Comparison of ENCODE assay signal across 11 mouse cellular contexts in genomic region chr5:25053971-25054658, GRCm38 (mm10). TPM values are rescaled to one million over a fixed set of nuclear protein-coding genes. Genes with fewer than 3 reads are reported as not detected.
A peak's percentile ranks its signal among the peaks of the same experiment; 100 is the strongest.
DNase-seq lines count a peak whose midpoint lies in the region; ATAC-seq and TF ChIP-seq lines count a peak whose summit lies in the region.
"Had no signal": no experiment of that assay in that cellular context is flagged by ENCODE, and none has a peak within 500 bp of the region (broad histone marks: within the 10 kb centered on the region; RNA-seq: fewer than 3 reads in every experiment).

No protein-coding gene starts in this region.

- DNase-seq in heart, adult 2 months: no peak
- no peak for DNase-seq in stomach, postnatal 0 days (ENCODE audit: low spot score)
- peak; percentile 17 for DNase-seq in skeletal muscle tissue, adult 2 months (ENCODE audit: low read depth, low spot score)
- DNase-seq in testis, postnatal 10 days (ENCODE audit: low spot score): no peak
- DNase-seq in embryo, embryonic 9.5 days (ENCODE audit: extremely low spot score): no peak
- DNase-seq: liver, postnatal 0 days; thymus, postnatal 4 days had no signal

- no peak overlapping the region for H3K27ac ChIP-seq in heart, embryonic 12.5 days (ENCODE audit: poor library complexity, severe bottlenecking)
- no peak overlapping the region for H3K27ac ChIP-seq in heart, adult 2 months
- H3K27ac ChIP-seq in stomach, embryonic 16.5 days (ENCODE audit: low read length): no peak overlapping the region
- H3K27ac ChIP-seq in stomach, postnatal 0 days (replicated peaks): no peak overlapping the region
- H3K27ac ChIP-seq in cortical plate, adult 2 months (ENCODE audit: insufficient read depth, low read length): peak overlapping the region; percentile 62
- H3K27ac ChIP-seq: embryonic facial prominence, embryonic 12.5 days had no signal

- WGBS in heart, embryonic 12.5 days: 61% methylated on average over 7 of the region's 7 CpGs
- 54% methylated on average over 7 of the region's 7 CpGs for WGBS in heart, adult 2 months
- WGBS in stomach, embryonic 16.5 days: 69% methylated on average over 7 of the region's 7 CpGs
- WGBS in stomach, postnatal 0 days: 69% methylated on average over 7 of the region's 7 CpGs

- no peaks in the 10 kb centered on the region for H3K27me3 ChIP-seq in heart, embryonic 12.5 days (replicated peaks)
- no peaks in the 10 kb centered on the region for H3K27me3 ChIP-seq in heart, adult 2 months (ENCODE audit: control insufficient read depth, insufficient read depth, low read length)
- H3K27me3 ChIP-seq in stomach, embryonic 16.5 days (ENCODE audit: control insufficient read depth, insufficient read depth, low read length): no peaks in the 10 kb centered on the region
- H3K27me3 ChIP-seq in stomach, postnatal 0 days (ENCODE audit: control insufficient read depth, insufficient read depth, low read length): no peaks in the 10 kb centered on the region

- H3K36me3 ChIP-seq in heart, embryonic 12.5 days: no peaks in the 10 kb centered on the region
- no peaks in the 10 kb centered on the region for H3K36me3 ChIP-seq in heart, adult 2 months (ENCODE audit: control insufficient read depth, insufficient read depth, low read length)
- H3K36me3 ChIP-seq in stomach, embryonic 16.5 days (ENCODE audit: control insufficient read depth, insufficient read depth, low read length): no peaks in the 10 kb centered on the region
- H3K36me3 ChIP-seq in stomach, postnatal 0 days (ENCODE audit: control insufficient read depth, insufficient read depth, low read length): no peaks in the 10 kb centered on the region
- H3K36me3 ChIP-seq: embryonic facial prominence, embryonic 12.5 days had no signal

- TF ChIP-seq POLR2A in heart, adult 2 months (IDR thresholded peaks at IDR 0.05; ENCODE audit: insufficient read depth, low read depth, low read length): no peak
- no peak for TF ChIP-seq POLR2A in cortical plate, adult 2 months (IDR thresholded peaks at IDR 0.05; ENCODE audit: extremely low read depth, insufficient read depth, low read length)

- H3K9me3 ChIP-seq in heart, embryonic 12.5 days (replicated peaks): no peaks in the 10 kb centered on the region
- no peaks in the 10 kb centered on the region for H3K9me3 ChIP-seq in stomach, embryonic 16.5 days (replicated peaks; ENCODE audit: control insufficient read depth, low read length)
- no peaks in the 10 kb centered on the region for H3K9me3 ChIP-seq in stomach, postnatal 0 days (ENCODE audit: control insufficient read depth, low read length)
- H3K9me3 ChIP-seq: embryonic facial prominence, embryonic 12.5 days had no signal

- TF ChIP-seq EP300 in heart, adult 2 months (IDR thresholded peaks at IDR 0.05; ENCODE audit: insufficient read depth, low read depth, low read length): no peak
- TF ChIP-seq EP300 in stomach, postnatal 0 days (optimal IDR thresholded peaks at IDR 0.05): no peak

- no peak overlapping the region for H3K4me3 ChIP-seq in heart, embryonic 12.5 days
- no peak overlapping the region for H3K4me3 ChIP-seq in heart, adult 2 months
- H3K4me3 ChIP-seq in stomach, embryonic 16.5 days (replicated peaks; ENCODE audit: low read length): no peak overlapping the region
- no peak overlapping the region for H3K4me3 ChIP-seq in stomach, postnatal 0 days (ENCODE audit: low read depth, low read length)
- no peak overlapping the region for H3K4me3 ChIP-seq in cortical plate, adult 2 months (ENCODE audit: insufficient read depth, low read length)
- H3K4me3 ChIP-seq: embryonic facial prominence, embryonic 12.5 days had no signal

- intact Hi-C loops in heart, adult 2 months (cut with DNase I): no loop called here

- peaks cover 46% of the 10 kb centered on the region for H3K4me1 ChIP-seq in heart, embryonic 12.5 days (replicated peaks)
- peaks cover 3% of the 10 kb centered on the region for H3K4me1 ChIP-seq in heart, adult 2 months (ENCODE audit: control insufficient read depth, insufficient read depth, low read length)
- H3K4me1 ChIP-seq in stomach, embryonic 16.5 days (ENCODE audit: control insufficient read depth, insufficient read depth, low read length): peaks cover 17% of the 10 kb centered on the region
- H3K4me1 ChIP-seq in stomach, postnatal 0 days (replicated peaks; ENCODE audit: control insufficient read depth, insufficient read depth): peaks cover 5% of the 10 kb centered on the region
- H3K4me1 ChIP-seq in cortical plate, adult 2 months (ENCODE audit: control insufficient read depth, insufficient read depth, low read length): peaks cover 11% of the 10 kb centered on the region

- H3K79me2 ChIP-seq in heart, adult 2 months (replicated peaks; ENCODE audit: control insufficient read depth, insufficient read depth, low read length): no peaks in the 10 kb centered on the region

- TF ChIP-seq CTCF in heart, adult 2 months (IDR thresholded peaks at IDR 0.05): no peak
- no peak for TF ChIP-seq CTCF in stomach, postnatal 0 days (IDR thresholded peaks at IDR 0.05; ENCODE audit: low read depth)
- no peak for TF ChIP-seq CTCF in cortical plate, adult 2 months (IDR thresholded peaks at IDR 0.05; ENCODE audit: extremely low read depth, insufficient read depth, low read length)

- peak; percentile 37; the same call in 1 of the 2 replicates for ATAC-seq in heart, embryonic 12.5 days (ENCODE audit: insufficient number of reproducible peaks, low FRiP score)
- no peak for ATAC-seq in stomach, embryonic 16.5 days (ENCODE audit: insufficient read depth, low FRiP score)
- no peak for ATAC-seq in stomach, postnatal 0 days (ENCODE audit: low FRiP score, low TSS enrichment)
- ATAC-seq: liver, postnatal 0 days had no signal

- 0 out of 2 replicates have a peak overlapping the region, but pooled peaks have one; percentile 21 for H3K9ac ChIP-seq in heart, embryonic 12.5 days
- H3K9ac ChIP-seq in heart, adult 2 months (ENCODE audit: low read depth, low read length): no peak overlapping the region
- 0 out of 2 replicates have a peak overlapping the region, but pooled peaks have one; percentile 19 for H3K9ac ChIP-seq in stomach, embryonic 16.5 days (ENCODE audit: low read length)
- H3K9ac ChIP-seq in stomach, postnatal 0 days (ENCODE audit: low read length): no peak overlapping the region
- H3K9ac ChIP-seq: embryonic facial prominence, embryonic 12.5 days; liver, postnatal 0 days had no signal

- no peak overlapping the region for H3K4me2 ChIP-seq in heart, embryonic 12.5 days
- no peak overlapping the region for H3K4me2 ChIP-seq in stomach, embryonic 16.5 days (ENCODE audit: low read depth, low read length)
- H3K4me2 ChIP-seq in stomach, postnatal 0 days (replicated peaks; ENCODE audit: low read depth): no peak overlapping the region
- H3K4me2 ChIP-seq: embryonic facial prominence, embryonic 12.5 days had no signal

RNA-seq across cellular contexts. Expression of gene Prkag2, which starts 46.3 kb away (rescaled TPM):
- 105 and 107 TPM in 2 replicates for polyA plus RNA-seq in heart, embryonic 12.5 days (2016; fragmentation: Nextera tagmentation; extraction: Ambion mirVana)
- total RNA-seq in heart, adult 2 months (2021): 10 to 100 TPM; 23.9 to 25.9 TPM
- polyA plus RNA-seq in heart, adult 2 months (2012; rRNA removed): 25.2 and 30.0 TPM in 2 replicates
- polyA plus RNA-seq in stomach, embryonic 16.5 days (2015; fragmentation: Nextera tagmentation; extraction: Ambion mirVana): 42.5 and 43.7 TPM in 2 replicates
- 33.4 and 33.9 TPM in 2 replicates for polyA plus RNA-seq in stomach, postnatal 0 days (2015; fragmentation: Nextera tagmentation; extraction: Ambion mirVana)
- 103 and 117 TPM in 2 replicates for polyA plus RNA-seq in cortical plate, adult 2 months (2012; rRNA removed)

Comparison
In these comparisons a context has a peak if more than half of its experiments do, and no peak if none do; other contexts are left out.
1. H3K9ac ChIP-seq: peak in heart, embryonic 12.5 days (single experiment) and stomach, embryonic 16.5 days (single experiment); none in heart, adult 2 months (single experiment) and stomach, postnatal 0 days (single experiment).